Mouse (Mus musculus): Measurements from ENCODE around the gene Syt8. TPM values are rescaled to one million over a fixed set of nuclear protein-coding genes. Genes with fewer than 3 reads are reported as not detected.

Syt8 gene
- polyA plus RNA-seq, 1 experiment from 2014 or later: 3.8 TPM

- Histone ChIP-seq H3K27ac (ENCODE audit: low read depth) (peak overlapping the region; percentile 48; the same call in 1 of the 2 replicates), H3K4me2 (ENCODE audit: low read length) (peak overlapping the region; percentile 2; the same call in 1 of the 2 replicates), H3K9ac (ENCODE audit: low read length) (peak overlapping the region; percentile 31; the same call in 1 of the 2 replicates), H3K36me3 (ENCODE audit: control insufficient read depth, insufficient read depth, low read length) (no peaks in the 10 kb centered on the region), H3K4me1 (replicated peaks; ENCODE audit: control insufficient read depth, insufficient read depth, low read length) (peaks cover 22% of the 10 kb centered on the region), H3K9me3 (ENCODE audit: control insufficient read depth, low read length) (no peaks in the 10 kb centered on the region), H3K27me3 (replicated peaks; ENCODE audit: control insufficient read depth, insufficient read depth, low read length) (no peaks in the 10 kb centered on the region), H3K4me3 (ENCODE audit: low read depth, low read length) (no peak overlapping the region)
- no peak for ATAC-seq (replicated peaks; ENCODE audit: low FRiP score, low TSS enrichment, low read depth)
- no peak for DNase-seq (ENCODE audit: low spot score)
- 16% methylated on average over 19 of the region's 19 CpGs for WGBS
Observed at GRCm38 (mm10) chr7:142433623-142434022, 1.0 kb upstream of the Syt8 start.

- Histone ChIP-seq H3K4me2 (ENCODE audit: low read length) (no peak overlapping the region), H3K4me1 (replicated peaks; ENCODE audit: control insufficient read depth, insufficient read depth, low read length) (peaks cover 23% of the 10 kb centered on the region), H3K27me3 (replicated peaks; ENCODE audit: control insufficient read depth, insufficient read depth, low read length) (no peaks in the 10 kb centered on the region), H3K36me3 (ENCODE audit: control insufficient read depth, insufficient read depth, low read length) (no peaks in the 10 kb centered on the region), H3K9ac (ENCODE audit: low read length) (no peak overlapping the region), H3K4me3 (ENCODE audit: low read depth, low read length) (no peak overlapping the region), H3K27ac (ENCODE audit: low read depth) (no peak overlapping the region), H3K9me3 (ENCODE audit: control insufficient read depth, low read length) (no peaks in the 10 kb centered on the region)
- peak; percentile 83 for DNase-seq (ENCODE audit: low spot score)
- no peak for ATAC-seq (replicated peaks; ENCODE audit: low FRiP score, low TSS enrichment, low read depth)
- WGBS: 17% methylated on average over 4 of the region's 4 CpGs
Observed at GRCm38 (mm10) chr7:142435524-142435923, 874 bp downstream of the Syt8 start.

GRCm38 (mm10) chr7:142437324-142437723, 2.7 kb downstream of the Syt8 start:
- Histone ChIP-seq H3K27me3 (replicated peaks; ENCODE audit: control insufficient read depth, insufficient read depth, low read length) (no peaks in the 10 kb centered on the region), H3K9ac (ENCODE audit: low read length) (no peak overlapping the region), H3K36me3 (ENCODE audit: control insufficient read depth, insufficient read depth, low read length) (no peaks in the 10 kb centered on the region), H3K9me3 (ENCODE audit: control insufficient read depth, low read length) (no peaks in the 10 kb centered on the region), H3K27ac (ENCODE audit: low read depth) (no peak overlapping the region), H3K4me3 (ENCODE audit: low read depth, low read length) (no peak overlapping the region), H3K4me1 (replicated peaks; ENCODE audit: control insufficient read depth, insufficient read depth, low read length) (peaks cover 29% of the 10 kb centered on the region), H3K4me2 (ENCODE audit: low read length) (no peak overlapping the region)
- ATAC-seq (replicated peaks; ENCODE audit: low FRiP score, low TSS enrichment, low read depth): no peak
- WGBS: 85% methylated on average over 5 of the region's 5 CpGs
- no peak for DNase-seq (ENCODE audit: low spot score)

GRCm38 (mm10) chr7:142439966-142440365, 5.3 kb downstream of the Syt8 start:
- H3K27me3 ChIP-seq (replicated peaks; ENCODE audit: control insufficient read depth, insufficient read depth, low read length): no peaks in the 10 kb centered on the region
- 78% methylated on average over 14 of the region's 14 CpGs for WGBS
- no peak overlapping the region for H3K4me3 ChIP-seq (ENCODE audit: low read depth, low read length)
- H3K4me2 ChIP-seq (ENCODE audit: low read length): no peak overlapping the region
- H3K4me1 ChIP-seq (replicated peaks; ENCODE audit: control insufficient read depth, insufficient read depth, low read length): peaks cover 20% of the 10 kb centered on the region
- DNase-seq (ENCODE audit: low spot score) (no peak), ATAC-seq (replicated peaks; ENCODE audit: low FRiP score, low TSS enrichment, low read depth) (no peak)
- no peak overlapping the region for H3K9ac ChIP-seq (ENCODE audit: low read length)
- H3K36me3 ChIP-seq (ENCODE audit: control insufficient read depth, insufficient read depth, low read length): no peaks in the 10 kb centered on the region
- H3K9me3 ChIP-seq (ENCODE audit: control insufficient read depth, low read length): no peaks in the 10 kb centered on the region
- peak overlapping the region; percentile 80; the same call in 1 of the 2 replicates for H3K27ac ChIP-seq (ENCODE audit: low read depth)

- H3K27me3 ChIP-seq (replicated peaks; ENCODE audit: control insufficient read depth, insufficient read depth, low read length): no peaks in the 10 kb centered on the region
- no peak overlapping the region for H3K4me3 ChIP-seq (ENCODE audit: low read depth, low read length)
- H3K4me2 ChIP-seq (ENCODE audit: low read length): no peak overlapping the region
- peak overlapping the region; percentile 80 for H3K27ac ChIP-seq (ENCODE audit: low read depth)
- ATAC-seq (replicated peaks; ENCODE audit: low FRiP score, low TSS enrichment, low read depth) (peak; percentile 77), DNase-seq (ENCODE audit: low spot score) (peak; percentile 77)
- 38% methylated on average over 5 of the region's 5 CpGs for WGBS
- no peaks in the 10 kb centered on the region for H3K9me3 ChIP-seq (ENCODE audit: control insufficient read depth, low read length)
- H3K4me1 ChIP-seq (replicated peaks; ENCODE audit: control insufficient read depth, insufficient read depth, low read length): peaks cover 20% of the 10 kb centered on the region
- peak overlapping the region; percentile 27; the same call in 1 of the 2 replicates for H3K9ac ChIP-seq (ENCODE audit: low read length)
- no peaks in the 10 kb centered on the region for H3K36me3 ChIP-seq (ENCODE audit: control insufficient read depth, insufficient read depth, low read length)
Observed at GRCm38 (mm10) chr7:142440657-142441114, 6.0 kb downstream of the Syt8 start.

GRCm38 (mm10) chr7:142441585-142441984, 6.9 kb downstream of the Syt8 start, which contains the start of gene Tnni2:
Gene Tnni2 (plus strand): TSS chr7:142441808.
- H3K36me3 ChIP-seq (ENCODE audit: control insufficient read depth, insufficient read depth, low read length): no peaks in the 10 kb centered on the region
- no peaks in the 10 kb centered on the region for H3K27me3 ChIP-seq (replicated peaks; ENCODE audit: control insufficient read depth, insufficient read depth, low read length)
- H3K9me3 ChIP-seq (ENCODE audit: control insufficient read depth, low read length): no peaks in the 10 kb centered on the region
- no peak for ATAC-seq (replicated peaks; ENCODE audit: low FRiP score, low TSS enrichment, low read depth)
- peak within 1 kb of the TSS; percentile 80 for H3K27ac ChIP-seq (ENCODE audit: low read depth)
- peaks cover 20% of the 10 kb centered on the region for H3K4me1 ChIP-seq (replicated peaks; ENCODE audit: control insufficient read depth, insufficient read depth, low read length)
- H3K4me3 ChIP-seq (ENCODE audit: low read depth, low read length): no peak within 1 kb of the TSS
- WGBS: 75% methylated on average over 9 of the region's 9 CpGs
- peak within 1 kb of the TSS; percentile 27; the same call in 1 of the 2 replicates for H3K9ac ChIP-seq (ENCODE audit: low read length)
- H3K4me2 ChIP-seq (ENCODE audit: low read length): no peak within 1 kb of the TSS
- DNase-seq (ENCODE audit: low spot score): no peak

- no peak overlapping the region for H3K4me2 ChIP-seq (ENCODE audit: low read length)
- H3K4me3 ChIP-seq (ENCODE audit: low read depth, low read length): no peak overlapping the region
- no peak overlapping the region for H3K9ac ChIP-seq (ENCODE audit: low read length)
- 0 out of 2 replicates have a peak overlapping the region, but pooled peaks have one; percentile 34 for H3K27ac ChIP-seq (ENCODE audit: low read depth)
- no peaks in the 10 kb centered on the region for H3K9me3 ChIP-seq (ENCODE audit: control insufficient read depth, low read length)
- no peaks in the 10 kb centered on the region for H3K36me3 ChIP-seq (ENCODE audit: control insufficient read depth, insufficient read depth, low read length)
- no peak for DNase-seq (ENCODE audit: low spot score)
- no peaks in the 10 kb centered on the region for H3K27me3 ChIP-seq (replicated peaks; ENCODE audit: control insufficient read depth, insufficient read depth, low read length)
- WGBS: 67% methylated on average over 9 of the region's 9 CpGs
- ATAC-seq (replicated peaks; ENCODE audit: low FRiP score, low TSS enrichment, low read depth): no peak
- H3K4me1 ChIP-seq (replicated peaks; ENCODE audit: control insufficient read depth, insufficient read depth, low read length): peaks cover 20% of the 10 kb centered on the region
Observed at GRCm38 (mm10) chr7:142442081-142442907, 7.6 kb downstream of the Syt8 start.

- H3K4me2 ChIP-seq (ENCODE audit: low read length): no peak overlapping the region
- ATAC-seq (replicated peaks; ENCODE audit: low FRiP score, low TSS enrichment, low read depth): no peak
- no peak for DNase-seq (ENCODE audit: low spot score)
- H3K27me3 ChIP-seq (replicated peaks; ENCODE audit: control insufficient read depth, insufficient read depth, low read length): no peaks in the 10 kb centered on the region
- H3K4me3 ChIP-seq (ENCODE audit: low read depth, low read length): no peak overlapping the region
- H3K9me3 ChIP-seq (ENCODE audit: control insufficient read depth, low read length): no peaks in the 10 kb centered on the region
- peaks cover 20% of the 10 kb centered on the region for H3K4me1 ChIP-seq (replicated peaks; ENCODE audit: control insufficient read depth, insufficient read depth, low read length)
- H3K27ac ChIP-seq (ENCODE audit: low read depth): 0 out of 2 replicates have a peak overlapping the region, but pooled peaks have one; percentile 34
- H3K9ac ChIP-seq (ENCODE audit: low read length): no peak overlapping the region
- 98% methylated on average over 7 of the region's 7 CpGs for WGBS
- no peaks in the 10 kb centered on the region for H3K36me3 ChIP-seq (ENCODE audit: control insufficient read depth, insufficient read depth, low read length)
Observed at GRCm38 (mm10) chr7:142442908-142443420, 8.3 kb downstream of the Syt8 start.
